Mouse (Mus musculus): Measurements from ENCODE around the gene Gm21319. TPM values are rescaled to one million over a fixed set of nuclear protein-coding genes. Genes with fewer than 3 reads are reported as not detected.
"Not testable (repeated sequence)": the region's sequence is repeated elsewhere in the genome, so short reads cannot be mapped to it uniquely, and the experiment has no call there.

Gm21319 gene
- total RNA-seq (2017): not detected in 3 replicates

DNA sequence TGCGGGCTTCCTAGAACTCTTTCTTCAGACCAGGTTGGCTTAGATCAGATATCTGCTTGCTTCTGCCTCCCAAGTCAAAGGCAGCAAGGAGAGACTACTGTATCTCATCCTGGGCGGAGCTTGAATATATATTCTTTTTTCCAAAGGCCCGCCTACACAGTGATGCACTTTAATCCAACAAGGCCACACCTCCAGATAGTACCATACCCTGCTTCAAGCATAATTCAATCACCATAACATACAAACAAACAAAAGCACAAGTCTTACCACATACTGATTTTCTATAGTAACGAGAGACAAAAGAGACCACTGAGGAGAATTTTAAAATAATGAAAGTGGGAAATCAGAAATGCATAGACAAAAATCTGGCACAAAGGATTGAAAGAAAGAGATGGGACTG is at the start of gene Gm21319:
Gene Gm21319, minus strand, starts transcription at position 101 of the 400 bp plus-strand sequence.
- not testable (repeated sequence) for ATAC-seq (replicated peaks; ENCODE audit: insufficient number of reproducible peaks, low FRiP score, low TSS enrichment, poor library complexity, severe bottlenecking)

DNA sequence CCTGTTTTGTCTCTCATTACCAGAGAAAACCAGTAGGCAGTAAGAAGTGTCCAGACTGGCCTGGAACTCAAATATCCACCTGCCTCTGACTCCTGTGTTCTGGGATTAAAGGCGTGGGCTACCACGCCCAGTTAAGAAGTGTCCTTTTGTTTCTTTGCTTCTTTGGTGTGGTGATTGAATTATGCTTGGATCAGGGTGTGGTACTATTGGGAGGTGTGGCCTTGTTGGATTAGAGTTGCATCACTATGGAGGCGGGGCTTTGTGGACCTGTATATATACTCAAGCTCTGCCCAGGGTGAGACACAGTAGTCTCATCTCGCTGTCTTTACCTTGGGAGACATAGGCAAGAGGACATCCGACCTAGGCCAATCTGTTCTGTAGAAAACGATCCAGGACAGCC is 40.7 kb upstream of the Gm21319 start, which contains the start of gene BB287469:
Gene BB287469, plus strand, starts transcription at position 301 of the 400 bp plus-strand sequence.
- not testable (repeated sequence) for ATAC-seq (replicated peaks; ENCODE audit: insufficient number of reproducible peaks, low FRiP score, low TSS enrichment, poor library complexity, severe bottlenecking)

DNA sequence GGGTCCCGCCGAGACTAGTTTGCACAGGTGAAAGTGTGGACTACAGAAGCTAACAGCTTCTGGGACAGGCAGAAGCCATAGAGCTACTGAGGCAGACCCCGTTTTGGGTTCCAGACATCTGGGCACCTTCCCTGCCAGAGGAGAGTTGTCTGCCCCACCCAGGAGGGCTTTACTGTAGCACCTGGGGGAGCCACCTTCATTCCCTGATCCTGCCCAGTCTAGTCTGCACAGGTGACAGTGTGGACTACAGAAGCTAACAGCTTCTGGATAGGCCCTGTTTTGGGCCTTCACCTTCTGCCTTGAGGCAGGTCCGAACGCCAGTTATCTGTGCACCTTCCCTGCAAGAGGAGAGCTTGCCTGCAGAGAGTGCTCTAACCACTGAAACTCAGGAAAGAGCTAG is 22.4 kb upstream of the Gm21319 start:
- ATAC-seq (replicated peaks; ENCODE audit: insufficient number of reproducible peaks, low FRiP score, low TSS enrichment, poor library complexity, severe bottlenecking): not testable (repeated sequence)

DNA sequence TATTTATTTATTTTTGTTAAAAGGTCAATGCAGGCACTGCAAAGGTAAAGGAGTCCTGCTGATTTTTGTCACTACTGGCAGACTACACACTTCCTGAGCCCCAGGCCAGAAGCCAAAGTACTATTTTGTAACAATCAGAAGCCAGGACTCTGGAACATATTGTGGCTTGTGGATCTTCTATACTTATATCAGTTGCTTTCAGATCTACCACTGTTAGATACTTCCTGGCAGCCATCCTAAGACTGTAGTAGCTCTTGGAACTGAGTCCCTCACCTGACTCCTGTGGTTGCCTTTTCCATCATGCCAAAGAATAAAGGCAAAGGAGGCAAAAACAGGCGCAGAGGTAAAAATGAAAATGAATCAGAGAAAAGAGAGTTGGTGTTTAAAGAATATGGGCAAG is 19.7 kb upstream of the Gm21319 start, which contains the start of gene Gm21936:
Gene Gm21936, plus strand, starts transcription at position 301 of the 400 bp plus-strand sequence.
- not testable (repeated sequence) for ATAC-seq (replicated peaks; ENCODE audit: insufficient number of reproducible peaks, low FRiP score, low TSS enrichment, poor library complexity, severe bottlenecking)

Other genes starting within 250 kb of the Gm21319 start
- not detected in 3 replicates for gene Oog1, start 173.1 kb downstream of the Gm21319 start, total RNA-seq (2017)
- not detected in 3 replicates for gene Gm4027, start 156.9 kb downstream of the Gm21319 start, total RNA-seq (2017)
- gene Gm16381, start 131.1 kb downstream of the Gm21319 start, total RNA-seq (2017): not detected in 3 replicates
- gene Gm21936, start 19.8 kb upstream of the Gm21319 start, total RNA-seq (2017): not detected in 3 replicates
- gene BB287469, start 40.8 kb upstream of the Gm21319 start, total RNA-seq (2017): not detected in 3 replicates
- gene Gm2001, start 66.6 kb upstream of the Gm21319 start, total RNA-seq (2017): not detected in 3 replicates
- not detected in 3 replicates for gene Gm2016, start 98.3 kb upstream of the Gm21319 start, total RNA-seq (2017)
- not detected in 3 replicates for gene Gm2022, start 119.6 kb upstream of the Gm21319 start, total RNA-seq (2017)
- gene Gm2035, start 144.1 kb upstream of the Gm21319 start, total RNA-seq (2017): not detected in 3 replicates
- not detected in 3 replicates for gene Gm2042, start 178.3 kb upstream of the Gm21319 start, total RNA-seq (2017)
- gene Gm2075, start 236.1 kb upstream of the Gm21319 start, total RNA-seq (2017): not detected in 3 replicates
- not detected in 3 replicates for gene Gm6803, start 243.0 kb upstream of the Gm21319 start, total RNA-seq (2017)